Mouse (Mus musculus) spleen, adult 18-20 months (tissue): ENCODE results near the gene Ino80e.
"Not testable (repeated sequence)": the region's sequence is repeated elsewhere in the genome, so short reads cannot be mapped to it uniquely, and the experiment has no call there.

Experiments
- DNase-seq, 2 experiments: peaks; one replicate each; pipeline ENCODE4 v3.0.0; 2022; ENCODE audit warnings: mixed read lengths in 2 of 2

Ino80e gene

DNA sequence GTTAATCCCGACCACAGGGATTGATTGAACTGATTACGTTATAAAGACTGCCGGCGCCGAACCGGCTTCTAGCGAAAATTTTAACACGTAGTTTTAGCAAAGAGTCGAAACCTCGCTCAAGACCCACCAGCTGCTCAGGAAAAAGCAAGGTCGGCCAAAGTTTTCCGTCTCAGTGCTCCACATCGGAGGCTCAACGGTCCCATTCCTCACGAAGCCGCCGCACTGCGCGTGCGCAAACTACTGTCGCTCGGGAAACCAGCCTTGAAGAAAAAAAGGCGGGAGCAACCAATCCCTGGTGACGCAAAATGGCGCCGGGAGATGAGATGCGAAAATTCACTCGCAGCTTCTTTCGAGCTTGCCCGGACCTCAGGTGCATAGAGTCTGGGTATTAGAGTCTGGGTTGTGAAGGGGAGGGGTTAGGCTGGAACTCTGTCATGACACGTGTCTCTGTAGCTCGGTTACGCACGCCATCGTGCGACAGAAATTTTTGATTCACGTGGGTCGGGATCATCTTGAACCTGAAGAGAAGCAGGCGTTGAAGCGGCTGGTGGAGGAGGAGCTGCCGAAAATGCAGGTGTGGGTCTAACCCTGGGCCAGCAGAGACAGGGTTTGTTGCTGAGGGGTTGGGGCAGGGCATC is at the start of gene Ino80e:
TSS of gene Ino80e (minus strand) at position 231 of the 638 bp plus-strand sequence.
- peak; percentile 81 to 90 for DNase-seq

DNA sequence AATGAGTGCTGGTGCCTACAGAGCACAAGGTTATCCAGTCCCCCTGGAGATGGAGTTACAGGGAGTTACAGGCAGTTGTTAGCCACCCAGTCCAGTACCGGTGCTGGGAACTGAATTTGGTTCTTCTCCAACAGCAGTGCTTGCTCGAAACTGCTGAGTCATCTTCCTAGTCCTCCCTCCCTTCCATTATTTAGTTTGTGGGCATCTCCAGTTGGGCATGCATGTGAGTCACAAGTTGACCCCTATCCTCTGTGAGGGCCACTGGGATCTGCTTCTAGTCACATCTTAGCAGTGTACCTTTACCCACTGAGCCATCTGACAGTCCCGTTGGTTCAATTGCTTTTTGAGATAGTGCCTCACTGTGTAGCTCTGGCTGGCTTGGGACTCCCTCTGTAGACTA is 43.4 kb upstream of the Ino80e start:
- no peak for DNase-seq

DNA sequence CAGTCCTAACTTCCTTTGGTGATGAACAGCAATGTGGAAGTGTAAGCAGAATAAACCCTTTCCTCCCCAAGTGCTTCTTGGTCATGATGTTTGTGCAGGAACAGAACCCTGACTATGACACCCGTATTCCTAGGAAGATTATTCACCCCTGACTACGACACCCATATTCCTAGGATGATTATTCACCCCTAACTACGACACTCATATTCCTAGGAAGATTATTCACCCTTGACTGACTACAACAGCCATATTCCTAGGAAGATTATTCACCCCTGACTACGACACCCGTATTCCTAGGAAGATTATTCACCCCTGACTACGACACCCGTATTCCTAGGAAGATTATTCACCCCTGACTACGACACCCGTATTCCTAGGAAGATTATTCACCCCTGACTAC is 37.6 kb upstream of the Ino80e start:
- not testable (repeated sequence) for DNase-seq

DNA sequence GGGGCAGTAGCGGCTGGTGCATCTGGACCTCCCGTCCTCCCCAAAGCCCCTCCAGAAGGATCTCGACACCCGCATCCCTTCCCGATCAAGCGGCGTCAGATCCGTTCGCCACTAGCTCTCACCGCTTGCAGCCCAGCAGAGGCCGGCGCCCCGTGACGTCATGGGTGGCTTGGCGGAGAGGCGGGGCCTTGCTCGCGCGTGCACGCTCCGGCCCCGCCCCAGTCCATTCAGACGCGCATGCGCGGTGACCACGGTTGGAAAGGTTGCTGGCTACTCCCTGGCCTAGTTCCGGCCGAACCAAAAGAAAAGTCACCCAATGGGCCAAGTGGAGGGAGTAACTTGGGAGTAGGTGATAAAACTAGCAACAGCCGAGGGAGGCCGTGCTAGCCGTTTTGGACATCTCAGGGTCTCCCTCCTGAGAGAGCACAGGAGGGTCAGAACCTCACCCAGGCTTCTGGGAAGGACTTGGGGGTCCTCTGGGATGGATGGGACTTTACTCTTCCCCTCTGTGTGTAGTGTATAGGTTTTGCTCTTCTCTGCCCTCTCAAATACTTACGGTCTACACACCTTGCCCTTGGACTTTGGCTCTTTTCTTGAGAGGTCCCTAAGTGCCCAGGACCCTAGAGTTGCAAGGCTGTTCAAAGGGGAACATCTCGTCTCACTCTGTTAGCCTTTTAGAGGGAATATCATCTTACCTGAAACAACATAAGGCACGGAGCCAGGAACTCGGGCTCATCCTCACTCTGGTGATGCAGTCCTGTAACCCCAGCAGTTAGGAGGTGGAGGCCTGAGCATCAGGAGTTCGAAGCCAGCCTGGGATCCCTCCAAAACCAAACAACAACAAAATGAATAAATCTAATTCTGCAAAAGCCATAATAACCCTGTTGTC is 36.2 kb upstream of the Ino80e start:
- DNase-seq, result peak; percentile 92 to 99

DNA sequence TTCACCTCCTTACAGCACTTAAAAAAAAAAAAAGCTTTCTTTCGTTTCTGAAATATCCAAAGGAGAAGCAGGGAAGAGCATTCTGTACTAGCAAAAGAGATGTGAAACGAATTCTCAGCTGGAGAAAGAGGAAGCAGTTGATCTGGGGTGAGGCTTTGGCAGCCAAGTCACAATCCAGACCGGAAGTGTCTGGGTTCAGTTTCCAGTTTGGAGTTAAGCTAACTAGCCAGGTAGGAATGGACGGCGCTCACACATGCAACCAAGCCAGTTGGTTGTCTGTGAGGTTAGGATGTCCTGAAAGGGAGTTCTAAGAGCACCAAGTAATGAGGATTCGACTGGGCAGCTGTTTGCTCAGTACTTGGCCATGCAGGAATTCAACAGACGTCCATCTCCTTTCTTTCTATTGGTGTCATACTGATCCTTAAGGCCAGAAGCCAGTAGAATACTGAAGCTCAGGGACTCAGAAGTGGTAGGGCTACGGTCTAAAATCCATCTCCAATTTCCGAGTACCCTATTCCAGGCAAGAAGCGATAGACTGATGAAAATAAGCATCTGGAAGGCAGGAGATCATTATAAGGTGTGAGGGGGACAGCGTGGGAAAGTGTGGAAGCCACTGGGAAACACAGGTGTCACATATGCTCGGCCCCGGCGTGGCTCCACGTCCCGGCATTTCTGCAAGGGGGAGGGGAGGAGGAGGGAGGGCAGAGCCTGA is 35.4 kb upstream of the Ino80e start:
- peak; percentile 10 to 27 for DNase-seq

DNA sequence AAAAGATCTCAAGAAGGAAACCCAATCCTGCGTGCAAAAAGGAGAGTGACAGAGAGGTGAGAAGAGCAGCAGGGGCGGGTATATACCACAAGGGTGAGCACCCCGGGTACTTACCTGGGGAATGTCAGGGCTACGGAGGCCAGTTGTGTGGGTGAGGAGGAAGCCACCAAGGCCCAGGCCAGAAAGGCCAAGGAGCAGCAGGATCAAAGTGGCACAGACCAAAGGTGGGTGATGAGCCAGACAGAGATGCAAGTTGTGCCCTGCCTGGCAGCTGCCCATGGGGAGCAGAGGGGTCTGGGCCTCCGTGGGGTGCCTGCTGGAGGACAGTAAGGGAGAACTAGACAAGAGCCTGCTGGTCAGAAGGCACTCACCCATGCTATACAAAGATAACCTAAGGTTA is 34.7 kb upstream of the Ino80e start:
- no peak for DNase-seq

DNA sequence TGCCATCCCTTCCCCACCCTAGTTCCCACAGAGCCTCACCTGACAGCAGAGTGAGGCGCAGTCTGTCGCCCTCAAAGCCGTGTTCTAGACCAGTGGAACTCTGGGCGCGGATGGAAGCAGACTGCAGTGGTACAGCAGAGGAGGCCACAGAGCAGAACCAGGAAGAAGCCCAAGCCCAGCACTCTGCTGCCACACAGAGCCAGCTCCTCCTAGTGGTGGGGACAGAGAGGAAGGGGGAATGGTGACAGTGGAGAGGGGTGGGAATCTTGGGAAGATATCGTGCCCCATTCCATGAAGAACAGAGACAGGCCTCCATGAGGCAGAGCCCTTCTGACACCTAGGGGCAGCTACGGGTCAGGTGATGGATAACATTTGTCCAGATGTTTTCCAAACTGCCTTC is 26.7 kb upstream of the Ino80e start:
- DNase-seq, result no peak

DNA sequence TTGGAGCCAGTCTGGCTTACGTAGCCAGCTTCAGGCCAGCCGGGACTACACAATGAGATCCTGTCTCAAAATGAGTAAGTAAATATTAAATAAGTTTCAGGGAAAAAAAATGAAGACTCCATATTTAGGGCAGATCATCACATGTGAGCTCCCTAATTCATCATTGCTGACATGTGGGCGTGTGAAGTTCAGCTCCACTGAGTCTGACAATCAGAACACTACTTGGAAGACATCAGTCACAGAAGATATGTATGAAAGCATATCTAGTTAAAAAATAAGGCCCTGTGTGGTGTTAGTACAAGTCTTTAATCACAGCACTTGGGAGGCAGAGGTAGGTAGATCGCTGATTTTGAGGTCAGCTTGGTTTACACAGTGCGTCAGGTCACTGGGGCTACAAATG is 25.1 kb upstream of the Ino80e start:
- no peak for DNase-seq

DNA sequence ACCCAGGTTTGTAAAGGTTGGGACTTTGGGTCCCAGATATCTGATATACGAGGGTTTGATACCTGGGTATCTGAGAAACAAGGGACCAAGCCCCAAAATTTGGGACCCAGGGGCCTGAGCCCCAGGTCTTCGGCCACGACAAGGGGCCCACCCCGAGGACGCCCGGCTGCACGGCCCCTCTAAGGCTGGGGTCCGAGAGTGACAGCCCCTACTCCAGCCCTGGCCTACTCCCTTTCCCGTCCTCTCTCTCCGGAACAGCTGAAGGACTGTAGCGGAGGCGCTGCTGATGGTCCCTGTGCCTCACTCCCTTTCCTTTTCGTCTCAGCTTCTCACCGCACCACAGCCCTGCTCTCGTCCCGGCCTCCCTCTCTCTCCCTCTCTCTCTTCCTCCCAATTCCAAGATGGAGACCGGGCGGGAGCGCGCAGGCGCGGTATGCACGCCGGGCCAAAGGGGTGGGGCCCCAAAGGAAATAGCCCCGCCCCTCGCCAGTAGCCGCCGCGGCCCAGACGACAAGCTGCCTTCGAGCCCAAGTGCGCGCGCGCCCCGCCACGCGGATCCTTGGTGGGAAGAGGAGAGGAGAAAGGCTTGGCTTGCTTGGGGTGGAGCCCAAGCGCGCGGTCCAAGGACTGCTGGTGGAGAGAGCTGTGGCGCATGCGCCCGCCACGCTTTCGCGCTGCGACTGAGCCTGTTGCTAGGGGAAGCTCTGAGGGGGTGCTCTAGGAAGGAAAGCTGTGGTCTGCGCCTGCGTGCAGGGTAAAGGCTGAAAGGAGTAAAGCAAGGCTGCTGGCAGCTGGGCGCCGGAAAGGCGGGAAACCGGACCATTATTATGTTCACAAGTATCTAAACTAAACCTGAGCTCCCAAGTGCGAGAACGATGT is 22.3 kb upstream of the Ino80e start, which contains the start of gene Taok2:
TSS of gene Taok2 (minus strand) at position 418 of the 879 bp plus-strand sequence.
- peak; percentile 87 to 93 for DNase-seq

DNA sequence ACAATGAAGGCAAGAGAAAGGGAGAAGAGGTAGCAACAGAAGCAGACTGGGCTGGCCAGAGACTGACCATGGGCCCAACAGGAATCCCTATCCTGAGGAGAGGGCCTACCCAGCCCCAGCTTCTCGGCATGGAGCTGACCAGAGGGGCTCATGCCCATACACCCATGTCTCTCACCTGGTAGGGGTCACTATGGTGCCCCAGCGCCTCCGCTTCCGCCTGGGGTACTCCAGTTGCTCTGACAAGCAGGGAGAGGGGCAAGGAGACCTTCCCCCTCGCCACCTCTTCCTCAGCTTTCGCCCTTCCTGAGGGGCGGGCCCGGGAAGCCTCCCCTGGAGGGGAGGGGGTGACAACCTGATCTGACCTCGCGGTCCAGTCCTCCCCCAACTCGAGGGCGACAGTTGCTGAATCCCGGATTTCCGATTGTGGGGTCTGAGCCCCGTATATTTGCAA is 21.6 kb upstream of the Ino80e start:
- DNase-seq, result no peak

DNA sequence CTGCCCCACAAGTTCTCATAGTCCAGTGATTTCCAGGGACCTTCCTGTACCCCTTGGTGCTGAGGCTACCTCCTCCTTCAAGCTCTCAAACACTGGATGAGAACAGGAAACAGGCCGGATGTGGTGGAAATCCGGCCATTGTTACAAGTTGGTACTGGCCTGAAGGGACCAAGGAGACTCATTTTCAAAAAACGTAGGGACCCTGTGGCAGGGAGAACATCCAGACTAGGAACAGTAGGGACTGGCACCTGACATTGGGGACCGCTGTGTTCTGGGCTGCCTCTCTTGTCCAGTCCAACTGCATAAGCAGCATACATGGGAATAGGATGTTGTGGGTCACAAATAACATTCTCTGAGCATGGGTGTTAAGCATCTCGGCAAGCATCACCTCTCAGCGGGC is 18.9 kb upstream of the Ino80e start:
- no peak for DNase-seq

DNA sequence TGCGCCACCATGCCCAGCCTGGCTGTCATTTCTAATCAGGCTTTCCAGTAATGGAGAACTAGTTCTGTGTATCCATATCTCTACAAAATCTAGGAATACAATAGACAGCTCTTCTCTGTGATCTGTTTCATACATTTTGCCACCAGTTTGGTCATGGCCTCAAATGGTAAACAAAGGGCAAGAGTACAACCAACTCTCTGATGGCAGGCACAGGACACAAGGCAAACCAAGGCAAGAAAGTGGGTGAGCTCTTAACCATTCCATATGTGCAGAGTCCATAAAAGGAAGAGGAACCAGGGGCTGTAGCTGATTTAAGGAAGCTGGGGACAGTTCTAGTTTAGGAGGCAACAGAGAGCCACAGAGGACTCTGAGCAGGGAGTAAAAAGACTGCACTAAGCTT is 15.1 kb upstream of the Ino80e start:
- DNase-seq, result no peak

DNA sequence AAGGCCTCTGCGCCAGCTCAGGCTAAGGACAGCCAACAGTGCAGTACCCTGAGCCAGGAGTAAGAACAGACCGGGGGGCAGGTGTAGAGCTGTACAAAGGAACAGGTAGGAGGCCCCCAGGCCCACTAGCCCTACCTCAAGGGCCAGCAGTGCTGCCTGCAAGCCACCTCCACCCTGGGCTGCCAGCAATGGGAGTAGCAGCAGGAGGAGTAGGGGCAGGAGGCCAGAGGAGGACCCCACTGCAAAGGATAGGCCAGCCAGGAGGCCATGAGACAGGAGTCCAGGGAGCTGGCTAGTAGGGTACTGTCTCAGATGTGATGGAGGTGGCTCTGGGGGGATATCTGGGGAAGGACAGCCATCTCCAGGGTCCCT is 8.3 kb upstream of the Ino80e start:
- no peak for DNase-seq

DNA sequence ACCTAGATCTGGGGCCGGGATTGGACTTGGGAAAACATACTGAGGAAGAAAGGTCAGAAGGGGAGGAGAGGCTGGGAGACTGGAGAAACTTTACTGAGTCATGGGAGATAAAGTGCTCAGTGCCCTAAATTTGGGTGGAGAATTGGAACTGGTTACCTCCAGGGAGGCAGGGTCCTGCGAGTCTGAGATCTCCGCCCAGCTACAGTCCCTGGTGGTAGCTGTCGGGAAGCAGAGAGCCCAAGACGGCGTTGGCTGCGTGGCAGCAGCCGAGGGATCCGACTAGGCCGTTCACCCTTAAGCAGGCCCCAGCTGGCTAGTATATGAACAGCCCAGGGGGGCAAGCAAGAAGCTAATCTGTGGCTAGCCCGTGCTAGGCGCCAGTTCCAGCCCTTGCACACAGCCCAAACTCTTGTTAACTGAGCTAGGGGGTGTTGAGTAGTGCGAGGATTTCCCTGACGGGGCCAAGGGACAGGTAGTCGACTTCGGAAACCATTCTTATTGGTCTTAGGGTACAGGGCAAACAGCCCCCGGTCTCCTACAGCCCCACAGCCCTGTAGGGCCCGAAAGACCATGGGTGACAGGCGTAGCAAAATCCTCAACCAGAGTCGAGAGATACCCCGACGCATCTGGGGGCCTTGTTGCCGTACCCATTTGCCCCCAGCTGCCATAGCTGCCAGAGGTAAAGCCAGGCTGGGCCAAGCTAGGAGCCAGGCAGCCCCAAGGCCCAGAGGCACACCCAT is 7.8 kb upstream of the Ino80e start:
- no peak for DNase-seq

DNA sequence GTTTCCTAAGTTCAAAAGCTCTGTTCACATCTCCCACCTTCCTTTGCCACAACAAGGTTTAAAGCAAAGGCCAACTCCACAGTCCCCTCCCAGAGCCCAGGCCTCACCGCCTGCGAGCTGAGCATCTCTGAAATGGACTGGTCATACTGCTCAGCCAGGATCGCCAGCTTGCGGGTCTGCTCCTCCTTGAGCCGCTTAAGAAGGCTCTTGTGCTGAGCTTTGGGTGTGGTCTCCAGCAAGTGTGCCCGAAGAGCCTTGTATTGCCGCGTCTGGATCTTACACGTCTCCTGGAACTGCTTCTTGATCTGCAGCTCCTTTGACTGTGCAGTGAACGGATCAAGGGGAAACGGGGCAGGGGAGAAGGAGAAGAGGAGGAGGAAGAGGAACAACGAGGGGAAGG is 5.8 kb upstream of the Ino80e start:
- DNase-seq, result no peak

DNA sequence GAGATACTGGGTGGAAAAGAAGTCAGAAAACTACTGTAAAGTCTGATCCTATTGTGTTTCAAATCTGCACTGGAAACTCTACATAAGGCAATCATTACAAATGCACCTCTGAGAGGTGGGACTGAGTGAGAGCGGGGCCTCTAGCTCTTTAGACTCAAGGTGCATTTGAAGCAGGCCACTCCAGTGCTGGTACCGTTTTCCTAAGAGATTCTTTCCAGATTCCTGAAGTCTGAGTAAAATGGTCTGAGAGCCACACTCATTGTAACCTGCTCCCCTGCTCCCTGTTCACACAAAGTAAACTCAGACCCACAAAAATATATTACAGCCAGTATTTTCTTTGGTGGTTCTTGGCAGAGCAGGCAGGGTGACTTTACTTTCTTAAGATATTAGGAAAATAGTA is 5.4 kb upstream of the Ino80e start:
- DNase-seq, result no peak

DNA sequence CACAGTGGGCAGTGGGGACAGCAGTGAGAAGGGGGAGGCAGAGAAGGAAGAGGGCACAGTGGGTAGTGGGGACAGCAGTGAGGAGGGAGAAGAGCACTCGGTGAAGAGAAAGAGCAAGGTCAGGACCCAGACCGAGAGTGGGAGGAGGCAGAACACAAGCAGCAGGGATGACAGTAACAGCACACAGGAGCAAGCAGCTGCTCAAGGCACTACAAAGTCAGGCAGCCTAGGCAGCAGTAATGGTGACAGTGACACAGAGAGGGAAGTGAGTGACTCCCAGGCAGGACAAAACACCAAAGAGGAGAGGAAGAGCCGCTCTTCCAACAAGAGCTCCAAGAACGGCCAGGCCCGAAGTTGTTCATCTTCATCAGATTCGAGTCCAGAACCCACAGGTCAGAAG is 1.6 kb upstream of the Ino80e start:
- DNase-seq, result no peak

DNA sequence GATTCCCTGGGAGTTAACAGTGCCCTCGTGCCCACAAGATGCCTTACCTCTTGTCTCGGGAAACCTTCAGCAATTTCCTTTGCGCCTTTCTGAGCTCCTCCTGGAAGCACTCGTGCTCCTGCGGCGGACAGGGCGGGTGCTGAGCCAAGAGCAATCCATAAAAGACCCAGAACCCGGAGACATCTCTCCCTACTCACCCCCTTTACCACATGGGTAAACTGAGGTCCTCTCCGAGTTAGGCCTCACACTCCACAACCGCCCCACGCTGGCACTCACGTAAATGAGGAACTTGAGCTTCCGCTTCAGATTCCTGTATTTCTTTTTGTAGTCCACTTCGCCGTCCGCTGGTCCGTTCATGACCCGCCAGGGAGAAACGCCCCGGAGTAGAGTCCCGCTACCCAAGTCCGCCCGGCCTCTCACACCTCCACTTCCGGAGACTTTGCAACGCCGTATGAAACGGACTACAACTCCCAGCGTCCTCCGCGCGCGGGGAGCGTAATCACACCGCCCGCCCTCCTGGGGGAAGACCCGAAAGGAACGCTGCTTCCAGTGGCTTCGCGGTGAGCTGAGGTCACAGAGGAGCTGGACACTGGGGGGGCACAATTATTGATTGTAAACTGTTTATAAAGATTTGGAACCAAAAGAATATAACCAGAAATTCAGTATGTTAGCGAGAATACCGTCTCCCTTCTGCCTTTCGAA is 597 bp downstream of the Ino80e start, which contains the start of gene Hirip3:
TSS of gene Hirip3 (plus strand) at position 544 of the 702 bp plus-strand sequence.
- DNase-seq, result peak; percentile 89 to 97

DNA sequence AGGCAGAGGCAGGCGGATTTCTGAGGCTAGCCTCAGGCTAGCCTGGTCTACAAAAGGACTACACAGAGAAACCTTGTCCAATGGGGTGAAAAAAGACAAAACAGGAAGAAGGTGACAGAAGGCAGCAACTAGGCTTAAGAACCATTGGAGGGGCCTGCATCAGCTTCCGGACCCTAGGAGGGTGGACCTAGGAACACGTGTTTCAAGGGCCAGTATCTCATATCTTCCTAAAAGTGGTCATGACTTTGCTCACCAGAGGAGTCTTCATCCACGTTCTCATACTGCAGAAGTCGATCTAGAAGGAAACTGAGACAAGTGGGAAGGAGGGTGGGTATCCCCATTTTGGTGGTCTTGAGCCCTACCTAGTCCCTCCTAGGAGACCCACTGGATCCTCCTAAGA is 1.2 kb downstream of the Ino80e start:
- no peak for DNase-seq

DNA sequence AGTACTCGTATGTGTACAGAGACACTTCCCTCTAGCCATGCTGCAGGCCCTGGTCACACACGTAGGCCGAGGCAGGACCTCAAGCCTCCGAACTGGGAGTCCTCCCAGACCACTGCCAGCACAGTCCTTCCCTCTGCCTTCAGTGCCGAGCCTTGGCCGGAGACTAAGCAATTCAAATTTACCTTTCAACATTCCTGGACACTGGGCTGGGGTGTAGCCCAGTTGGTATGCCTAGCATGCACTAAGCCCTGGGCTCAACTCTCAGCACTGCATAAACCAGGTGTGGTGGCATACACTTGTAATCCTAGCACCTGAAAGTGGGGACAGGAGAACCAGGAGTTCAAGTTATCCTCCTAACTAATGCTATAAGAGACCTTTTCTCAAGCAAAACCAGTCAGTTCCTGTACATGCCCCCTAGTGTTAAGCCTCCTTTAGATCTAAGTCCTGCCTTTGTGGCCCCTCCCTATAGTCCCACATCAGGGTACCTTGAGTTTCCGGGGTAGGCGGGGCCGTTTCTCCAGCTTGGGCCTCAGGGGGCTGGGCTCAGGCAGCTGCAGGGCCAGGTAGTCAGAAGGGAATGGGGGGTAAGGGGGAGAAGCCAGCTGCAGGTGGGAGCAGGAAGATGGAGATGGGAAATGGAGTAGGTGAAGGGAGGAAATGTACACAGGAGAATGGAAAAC is 5.3 kb downstream of the Ino80e start:
- no peak for DNase-seq
